Mouse (Mus musculus) spleen, postnatal 4 days (tissue): Measurements from ENCODE around the gene Gpr12.
"Not testable (repeated sequence)": the region's sequence is repeated elsewhere in the genome, so short reads cannot be mapped to it uniquely, and the experiment has no call there.

Source experiments
- DNase-seq, 2 experiments: peaks; one replicate each; pipeline ENCODE4 v3.0.0; 2022; ENCODE audit warnings: low spot score in 2 of 2

The Gpr12 gene

GRCm38 (mm10) chr5:146586357-146587070 is 1.5 kb upstream of the Gpr12 start:
- DNase-seq = no peak

GRCm38 (mm10) chr5:146585307-146585651 is 240 bp upstream of the Gpr12 start:
- DNase-seq = no peak

GRCm38 (mm10) chr5:146584156-146584477 is 922 bp downstream of the Gpr12 start:
- no peak for DNase-seq

GRCm38 (mm10) chr5:146576668-146577067 is 8.4 kb downstream of the Gpr12 start:
- no peak for DNase-seq

- not testable (repeated sequence) for DNase-seq
Observed at GRCm38 (mm10) chr5:146572735-146573042, 12.3 kb downstream of the Gpr12 start.

- DNase-seq = peak in 1 of 2 experiments; percentile 40
Observed at GRCm38 (mm10) chr5:146571830-146572734, 13.0 kb downstream of the Gpr12 start.

GRCm38 (mm10) chr5:146570179-146570578 is 14.9 kb downstream of the Gpr12 start:
- peak in 1 of 2 experiments; percentile 43 for DNase-seq

GRCm38 (mm10) chr5:146567054-146567453 is 18.0 kb downstream of the Gpr12 start:
- peak in 1 of 2 experiments; percentile 56 for DNase-seq

- DNase-seq = no peak
Observed at GRCm38 (mm10) chr5:146564259-146564658, 20.8 kb downstream of the Gpr12 start.

GRCm38 (mm10) chr5:146555836-146556235 is 29.2 kb downstream of the Gpr12 start, which contains the start of gene Gm3415:
Gene Gm3415 (plus strand): TSS chr5:146556136.
- not testable (repeated sequence) for DNase-seq

GRCm38 (mm10) chr5:146537347-146537746 is 47.7 kb downstream of the Gpr12 start, which contains the start of gene Gm3409:
Gene Gm3409 (plus strand): TSS chr5:146537647.
- DNase-seq = not testable (repeated sequence)
